Mouse (Mus musculus) cortical plate, adult 2 months (tissue): Measurements from ENCODE around the gene Pde6h. TPM values are rescaled to one million over a fixed set of nuclear protein-coding genes. Genes with fewer than 3 reads are reported as not detected.
"Not testable (repeated sequence)": the region's sequence is repeated elsewhere in the genome, so short reads cannot be mapped to it uniquely, and the experiment has no call there.

Experiments used
- H3K27ac ChIP-seq: fragments of 200-500 bp; 2 replicates; pipeline ENCODE4 v1.5.1; 2012; ENCODE audit warnings: low read length, control low read depth, inconsistent platforms; ENCODE audit not compliant: insufficient read depth
- H3K4me1 ChIP-seq: fragments of 200-500 bp; 2 replicates; pipeline ENCODE4 v1.6.1; 2011; ENCODE audit warnings: low read length; ENCODE audit not compliant: control insufficient read depth, insufficient read depth
- H3K4me3 ChIP-seq: fragments of 200-500 bp; 2 replicates; pipeline ENCODE4 v1.5.1; 2011; ENCODE audit warnings: mild to moderate bottlenecking, low read length, control low read depth; ENCODE audit not compliant: insufficient read depth
- CTCF ChIP-seq: fragments of 200-500 bp; IDR thresholded peaks from 2 replicates; pipeline ENCODE4 v1.5.1; 2011; ENCODE audit warnings: mild to moderate bottlenecking, control low read depth, low read length; ENCODE audit not compliant: insufficient read depth; ENCODE audit errors: extremely low read depth
- POLR2A ChIP-seq: fragments of 200-500 bp; IDR thresholded peaks from 2 replicates; pipeline ENCODE4 v1.6.1; 2011; ENCODE audit warnings: mild to moderate bottlenecking, low read length, control low read depth; ENCODE audit not compliant: insufficient read depth; ENCODE audit errors: extremely low read depth
- polyA plus RNA-seq: library from polyadenylated mRNA; depleted of rRNA; stranded (reverse); fragments of >200 nt; gene quantifications from 2 replicates; pipeline ENCODE4 v1.2.3, GENCODE M21; 2012; rRNA removed

The Pde6h gene
- polyA plus RNA-seq, result 0.46 and 0.93 TPM in 2 replicates

GRCm38 (mm10) chr6:136923532-136923931, at the start of gene Pde6h:
Pde6h (plus strand) TSS chr6:136923832.
- H3K27ac ChIP-seq, result no peak within 1 kb of the TSS
- H3K4me3 ChIP-seq, result no peak within 1 kb of the TSS
- no peak for TF ChIP-seq POLR2A
- no peak for TF ChIP-seq CTCF
- H3K4me1 ChIP-seq, result peaks cover 1% of the 10 kb centered on the region; the same call in 1 of the 2 replicates

GRCm38 (mm10) chr6:136874599-136874998, 49.0 kb upstream of the Pde6h start:
- H3K4me1 ChIP-seq, result 0 out of 2 replicates have a peak, but pooled peaks cover 3% of the 10 kb centered on the region
- no peak overlapping the region for H3K4me3 ChIP-seq
- no peak overlapping the region for H3K27ac ChIP-seq
- TF ChIP-seq POLR2A, result no peak
- no peak for TF ChIP-seq CTCF

GRCm38 (mm10) chr6:136875670-136876069, 48.0 kb upstream of the Pde6h start, which contains the start of gene Mgp:
Mgp (minus strand) TSS chr6:136875823.
- H3K4me1 ChIP-seq, result 0 out of 2 replicates have a peak, but pooled peaks cover 3% of the 10 kb centered on the region
- H3K4me3 ChIP-seq, result no peak within 1 kb of the TSS
- no peak within 1 kb of the TSS for H3K27ac ChIP-seq
- TF ChIP-seq POLR2A (0 out of 2 replicates have a peak, but pooled peaks have one; percentile 30), CTCF (no peak)

- H3K4me1 ChIP-seq, result no peaks in the 10 kb centered on the region
- no peak for TF ChIP-seq CTCF
- no peak overlapping the region for H3K4me3 ChIP-seq
- no peak overlapping the region for H3K27ac ChIP-seq
Measured at GRCm38 (mm10) chr6:136881678-136882077, 42.0 kb upstream of the Pde6h start.

GRCm38 (mm10) chr6:136883431-136883915, 40.2 kb upstream of the Pde6h start:
- TF ChIP-seq CTCF, result no peak
- no peak for TF ChIP-seq POLR2A

GRCm38 (mm10) chr6:136883961-136884360, 39.7 kb upstream of the Pde6h start:
- Histone ChIP-seq H3K4me1 (no peaks in the 10 kb centered on the region; the same call in 1 of the 2 replicates), H3K4me3 (no peak overlapping the region), H3K27ac (no peak overlapping the region)
- TF ChIP-seq CTCF (no peak), POLR2A (no peak)

More at GRCm38 (mm10) chr6:136883431-136883915, 40.2 kb upstream of the Pde6h start:
- Histone ChIP-seq H3K27ac (no peak overlapping the region), H3K4me3 (no peak overlapping the region), H3K4me1 (no peaks in the 10 kb centered on the region)

GRCm38 (mm10) chr6:136884766-136885165, 38.9 kb upstream of the Pde6h start:
- not testable (repeated sequence) for H3K4me1 ChIP-seq, H3K4me3 ChIP-seq, H3K27ac ChIP-seq

GRCm38 (mm10) chr6:136887854-136888253, 35.8 kb upstream of the Pde6h start:
- no peak overlapping the region; the same call in 1 of the 2 replicates for H3K27ac ChIP-seq
- H3K4me1 ChIP-seq, result peaks cover 1% of the 10 kb centered on the region
- TF ChIP-seq CTCF (no peak), POLR2A (no peak)
- H3K4me3 ChIP-seq, result no peak overlapping the region

GRCm38 (mm10) chr6:136889067-136889466, 34.6 kb upstream of the Pde6h start:
- Histone ChIP-seq H3K4me1 (peaks cover 1% of the 10 kb centered on the region), H3K27ac (no peak overlapping the region), H3K4me3 (no peak overlapping the region)
- TF ChIP-seq CTCF, result no peak
- TF ChIP-seq POLR2A, result no peak

GRCm38 (mm10) chr6:136889554-136889953, 34.1 kb upstream of the Pde6h start:
- TF ChIP-seq CTCF (no peak), POLR2A (no peak)
- no peak overlapping the region for H3K4me3 ChIP-seq
- peaks cover 1% of the 10 kb centered on the region for H3K4me1 ChIP-seq
- no peak overlapping the region for H3K27ac ChIP-seq

- TF ChIP-seq POLR2A (no peak), CTCF (no peak)
- no peak overlapping the region for H3K27ac ChIP-seq
- no peak overlapping the region for H3K4me3 ChIP-seq
- peaks cover 1% of the 10 kb centered on the region for H3K4me1 ChIP-seq
Measured at GRCm38 (mm10) chr6:136892002-136892401, 31.6 kb upstream of the Pde6h start.
